ENCODE assay signal across 19 mouse cellular contexts in genomic region chr1:135676938-135677682, GRCm38 (mm10). TPM values are rescaled to one million over a fixed set of nuclear protein-coding genes. Genes with fewer than 3 reads are reported as not detected.
DNase-seq lines count a peak whose midpoint lies in the region; ATAC-seq and TF ChIP-seq lines count a peak whose summit lies in the region.
"Had no signal": no experiment of that assay in that cellular context is flagged by ENCODE, and none has a peak within 500 bp of the region (broad histone marks: within the 10 kb centered on the region; RNA-seq: fewer than 3 reads in every experiment).

No protein-coding gene starts in this region.

- WGBS in embryonic facial prominence, embryonic 12.5 days, result 54% methylated on average over 8 of the region's 8 CpGs
- WGBS in embryonic facial prominence, embryonic 10.5 days, result 54% methylated on average over 8 of the region's 8 CpGs
- WGBS in neural tube, embryonic 12.5 days, result 41% methylated on average over 8 of the region's 8 CpGs
- 29% methylated on average over 8 of the region's 8 CpGs for WGBS in hindbrain, embryonic 16.5 days
- 58% methylated on average over 8 of the region's 8 CpGs for WGBS in intestine, postnatal 0 days

- TF ChIP-seq CTCF in intestine, postnatal 0 days (IDR thresholded peaks at IDR 0.05; ENCODE audit: low read depth), result no peak

- 0 out of 2 replicates have a peak overlapping the region, but pooled peaks have one; percentile 23 for H3K27ac ChIP-seq in embryonic facial prominence, embryonic 12.5 days
- H3K27ac ChIP-seq in embryonic facial prominence, embryonic 10.5 days (replicated peaks), result no peak overlapping the region
- no peak overlapping the region for H3K27ac ChIP-seq in neural tube, embryonic 12.5 days
- H3K27ac ChIP-seq in hindbrain, embryonic 16.5 days (ENCODE audit: low read depth, low read length), result no peak overlapping the region
- H3K27ac ChIP-seq in intestine, postnatal 0 days (ENCODE audit: low read depth, low read length), result no peak overlapping the region
- H3K27ac ChIP-seq: embryonic facial prominence, embryonic 13.5 days had no signal

- no peaks in the 10 kb centered on the region for H3K9me3 ChIP-seq in embryonic facial prominence, embryonic 12.5 days
- H3K9me3 ChIP-seq in embryonic facial prominence, embryonic 10.5 days, result no peaks in the 10 kb centered on the region
- no peaks in the 10 kb centered on the region for H3K9me3 ChIP-seq in neural tube, embryonic 12.5 days
- no peaks in the 10 kb centered on the region for H3K9me3 ChIP-seq in hindbrain, embryonic 16.5 days (ENCODE audit: control insufficient read depth, low read length)
- H3K9me3 ChIP-seq in intestine, postnatal 0 days (ENCODE audit: control insufficient read depth), result no peaks in the 10 kb centered on the region
- H3K9me3 ChIP-seq: embryonic facial prominence, embryonic 13.5 days had no signal

- ATAC-seq in embryonic facial prominence, embryonic 12.5 days (ENCODE audit: insufficient number of reproducible peaks, insufficient read depth, low FRiP score, low TSS enrichment), result no peak
- ATAC-seq in neural tube, embryonic 12.5 days (ENCODE audit: low FRiP score, low read depth), result peak; percentile 60
- ATAC-seq in hindbrain, embryonic 16.5 days, result 0 out of 2 replicates have a peak, but pooled peaks have one; percentile 16
- ATAC-seq in intestine, postnatal 0 days, result no peak
- ATAC-seq: Patski had no signal

- DNase-seq in embryonic facial prominence, embryonic 10.5 days (ENCODE audit: low spot score), result no peak
- no peak for DNase-seq in neural tube, embryonic 10.5 days (ENCODE audit: extremely low spot score, low spot score)
- DNase-seq in B cell, adult 2 months, result no peak
- DNase-seq in adrenal gland, adult 18-20 months (ENCODE audit: low spot score in 2 of 2), result no peak
- DNase-seq: cerebellum, adult 18-20 months; gastrocnemius, postnatal 25 days; heart, postnatal 10 days; layer of hippocampus, postnatal 36 days; liver; lung, adult 18-20 months; retina, postnatal 1 day; right cerebral cortex, postnatal 4 days; thymus, postnatal 36 days had no signal

- H3K27me3 ChIP-seq in embryonic facial prominence, embryonic 12.5 days, result no peaks in the 10 kb centered on the region
- H3K27me3 ChIP-seq in embryonic facial prominence, embryonic 10.5 days (replicated peaks; ENCODE audit: low read depth, poor library complexity, severe bottlenecking), result no peaks in the 10 kb centered on the region
- no peaks in the 10 kb centered on the region for H3K27me3 ChIP-seq in neural tube, embryonic 12.5 days (replicated peaks)
- H3K27me3 ChIP-seq in hindbrain, embryonic 16.5 days (replicated peaks; ENCODE audit: control insufficient read depth, insufficient read depth, low read length), result no peaks in the 10 kb centered on the region
- no peaks in the 10 kb centered on the region for H3K27me3 ChIP-seq in intestine, postnatal 0 days (replicated peaks; ENCODE audit: control insufficient read depth, insufficient read depth, low read length)
- H3K27me3 ChIP-seq: Patski had no signal

- no peak overlapping the region for H3K9ac ChIP-seq in embryonic facial prominence, embryonic 12.5 days
- H3K9ac ChIP-seq in neural tube, embryonic 12.5 days, result 0 out of 2 replicates have a peak overlapping the region, but pooled peaks have one; percentile 33
- no peak overlapping the region for H3K9ac ChIP-seq in hindbrain, embryonic 16.5 days (ENCODE audit: low read depth, low read length)
- no peak overlapping the region for H3K9ac ChIP-seq in intestine, postnatal 0 days (ENCODE audit: low read depth, low read length)
- H3K9ac ChIP-seq: embryonic facial prominence, embryonic 13.5 days had no signal

- H3K4me1 ChIP-seq in embryonic facial prominence, embryonic 12.5 days, result peaks cover 17% of the 10 kb centered on the region
- peaks cover 33% of the 10 kb centered on the region for H3K4me1 ChIP-seq in embryonic facial prominence, embryonic 10.5 days
- peaks cover 6% of the 10 kb centered on the region for H3K4me1 ChIP-seq in neural tube, embryonic 12.5 days
- H3K4me1 ChIP-seq in hindbrain, embryonic 16.5 days (ENCODE audit: control insufficient read depth, insufficient read depth, low read depth, low read length), result peaks cover 3% of the 10 kb centered on the region; the same call in 1 of the 2 replicates
- no peaks in the 10 kb centered on the region for H3K4me1 ChIP-seq in intestine, postnatal 0 days (replicated peaks; ENCODE audit: control insufficient read depth, insufficient read depth, low read length)

- H3K36me3 ChIP-seq in embryonic facial prominence, embryonic 12.5 days, result no peaks in the 10 kb centered on the region
- H3K36me3 ChIP-seq in embryonic facial prominence, embryonic 10.5 days (replicated peaks), result no peaks in the 10 kb centered on the region
- no peaks in the 10 kb centered on the region for H3K36me3 ChIP-seq in neural tube, embryonic 12.5 days
- H3K36me3 ChIP-seq in hindbrain, embryonic 16.5 days (ENCODE audit: control insufficient read depth, insufficient read depth, low read length), result no peaks in the 10 kb centered on the region
- H3K36me3 ChIP-seq in intestine, postnatal 0 days (ENCODE audit: control insufficient read depth, insufficient read depth), result no peaks in the 10 kb centered on the region
- H3K36me3 ChIP-seq: embryonic facial prominence, embryonic 13.5 days had no signal

- H3K4me3 ChIP-seq in embryonic facial prominence, embryonic 12.5 days, result no peak overlapping the region
- no peak overlapping the region for H3K4me3 ChIP-seq in embryonic facial prominence, embryonic 10.5 days
- H3K4me3 ChIP-seq in neural tube, embryonic 12.5 days, result no peak overlapping the region
- no peak overlapping the region for H3K4me3 ChIP-seq in hindbrain, embryonic 16.5 days (ENCODE audit: low read length)
- no peak overlapping the region for H3K4me3 ChIP-seq in intestine, postnatal 0 days (ENCODE audit: low read depth, low read length)
- H3K4me3 ChIP-seq: embryonic facial prominence, embryonic 13.5 days had no signal

- H3K4me2 ChIP-seq in embryonic facial prominence, embryonic 12.5 days (replicated peaks), result no peak overlapping the region
- H3K4me2 ChIP-seq in neural tube, embryonic 12.5 days (replicated peaks), result no peak overlapping the region
- H3K4me2 ChIP-seq in hindbrain, embryonic 16.5 days (ENCODE audit: low read length), result no peak overlapping the region
- H3K4me2 ChIP-seq in intestine, postnatal 0 days (replicated peaks; ENCODE audit: low read depth), result no peak overlapping the region
- H3K4me2 ChIP-seq: embryonic facial prominence, embryonic 13.5 days had no signal

RNA-seq across cellular contexts. Expression of gene Csrp1, which starts 42.8 kb away (rescaled TPM):
- 75.1 and 78.9 TPM in 2 replicates for polyA plus RNA-seq in embryonic facial prominence, embryonic 12.5 days (2016; fragmentation: Nextera tagmentation; extraction: Ambion mirVana)
- 47.4 and 51.9 TPM in 2 replicates for polyA plus RNA-seq in embryonic facial prominence, embryonic 10.5 days (2016; fragmentation: Nextera tagmentation; extraction: Ambion mirVana)
- polyA plus RNA-seq in neural tube, embryonic 12.5 days (2016; fragmentation: Nextera tagmentation; extraction: Ambion mirVana), result 44.9 and 45.1 TPM in 2 replicates
- 20.6 and 23.7 TPM in 2 replicates for polyA plus RNA-seq in hindbrain, embryonic 16.5 days (2015; fragmentation: Nextera tagmentation; extraction: Ambion mirVana)
- polyA plus RNA-seq in intestine, postnatal 0 days (2015; fragmentation: Nextera tagmentation; extraction: Ambion mirVana), result 284 and 285 TPM in 2 replicates
- 100 to 1,000 TPM in 1 of 2 experiments, 10 to 100 TPM in 1; 63.7 to 118 TPM for total RNA-seq in adrenal gland, adult 18-20 months (2021)

Comparison
In these comparisons a context has a peak if more than half of its experiments do, and no peak if none do; other contexts are left out.
1. ATAC-seq: peak in neural tube, embryonic 12.5 days (single experiment) and hindbrain, embryonic 16.5 days (single experiment); none in embryonic facial prominence, embryonic 12.5 days (single experiment) and intestine, postnatal 0 days (single experiment).